Mouse (Mus musculus): Measurements from ENCODE around the gene Ache. TPM values are rescaled to one million over a fixed set of nuclear protein-coding genes. Genes with fewer than 3 reads are reported as not detected.
A peak's percentile ranks its signal among the peaks of the same experiment; 100 is the strongest.

The Ache gene
- polyA plus RNA-seq, 2 experiments = 12.4 to 20.5 TPM

- H3K27ac ChIP-seq = peak overlapping the region; percentile 84
- 93% methylated on average over 4 of the region's 4 CpGs for WGBS (ENCODE audit: insufficient replicate concordance)
- peak overlapping the region; percentile 99 for H3K9ac ChIP-seq (replicated peaks)
- TF ChIP-seq CTCF (IDR thresholded peaks at IDR 0.05; ENCODE audit: low read depth) = peak; percentile 10
- TF ChIP-seq EP300 (IDR thresholded peaks at IDR 0.05; ENCODE audit: low read depth) = no peak
- H3K4me1 ChIP-seq (replicated peaks; ENCODE audit: control insufficient read depth in 2 of 2, insufficient read depth in 2 of 2, low read length in 1 of 2) = peaks cover 22 to 33% of the 10 kb centered on the region in 2 experiments
- ATAC-seq (ENCODE audit: insufficient read depth) (no peak), DNase-seq (ENCODE audit: low read depth in 3 of 3, low spot score in 3 of 3) (no peak)
- peak overlapping the region; percentile 94 to 96; a peak in 2 of 4 replicates for H3K4me3 ChIP-seq (ENCODE audit: insufficient read depth in 1 of 2, low read depth in 2 of 2, low read length in 2 of 2)
- peaks cover 26% of the 10 kb centered on the region for H3K36me3 ChIP-seq (replicated peaks; ENCODE audit: control insufficient read depth, insufficient read depth, low read depth)
- no peaks in the 10 kb centered on the region for H3K27me3 ChIP-seq (ENCODE audit: control insufficient read depth, insufficient read depth, low read length)
- H3K9me3 ChIP-seq (ENCODE audit: control insufficient read depth, low read length) = no peaks in the 10 kb centered on the region
- H3K4me2 ChIP-seq (ENCODE audit: low read depth) = peak overlapping the region; percentile 86
Observed at GRCm38 (mm10) chr5:137308356-137308755, 21.0 kb downstream of the Ache start.

- DNase-seq (ENCODE audit: low read depth in 3 of 3, low spot score in 3 of 3) = no peak
- Histone ChIP-seq H3K27me3 (ENCODE audit: control insufficient read depth, insufficient read depth, low read length) (no peaks in the 10 kb centered on the region), H3K36me3 (replicated peaks; ENCODE audit: control insufficient read depth, insufficient read depth, low read depth) (peaks cover 4% of the 10 kb centered on the region; the same call in 1 of the 2 replicates), H3K4me3 (ENCODE audit: insufficient read depth in 1 of 2, low read depth in 2 of 2, low read length in 2 of 2) (peak overlapping the region; percentile 54 to 62), H3K9me3 (ENCODE audit: control insufficient read depth, low read length) (no peaks in the 10 kb centered on the region), H3K27ac (no peak overlapping the region), H3K4me1 (replicated peaks; ENCODE audit: control insufficient read depth in 2 of 2, insufficient read depth in 2 of 2, low read length in 1 of 2) (peaks cover 6 to 15% of the 10 kb centered on the region in 2 experiments), H3K4me2 (ENCODE audit: low read depth) (peak overlapping the region; percentile 80), H3K9ac (replicated peaks) (peak overlapping the region; percentile 67)
- peak; percentile 36 for ATAC-seq (ENCODE audit: insufficient read depth)
- WGBS (ENCODE audit: insufficient replicate concordance) = 4% methylated on average over 22 of the region's 22 CpGs
- TF ChIP-seq EP300 (IDR thresholded peaks at IDR 0.05; ENCODE audit: low read depth) = no peak
- TF ChIP-seq CTCF (IDR thresholded peaks at IDR 0.05; ENCODE audit: low read depth) = no peak
Observed at GRCm38 (mm10) chr5:137313466-137314192, 26.3 kb downstream of the Ache start.

GRCm38 (mm10) chr5:137314193-137315083 lies 27.1 kb downstream of the Ache start, which contains the start of gene Trip6:
Trip6 (minus strand) TSS chr5:137314404.
- H3K27ac ChIP-seq = no peak within 1 kb of the TSS
- DNase-seq (ENCODE audit: low read depth in 3 of 3, low spot score in 3 of 3) = peak in 1 of 3 experiments; percentile 55
- H3K4me3 ChIP-seq (ENCODE audit: insufficient read depth in 1 of 2, low read depth in 2 of 2, low read length in 2 of 2) = peak within 1 kb of the TSS; percentile 54 to 62
- ATAC-seq (ENCODE audit: insufficient read depth) = peak; percentile 52
- peak within 1 kb of the TSS; percentile 80 for H3K4me2 ChIP-seq (ENCODE audit: low read depth)
- H3K36me3 ChIP-seq (replicated peaks; ENCODE audit: control insufficient read depth, insufficient read depth, low read depth) = peaks cover under 1% of the 10 kb centered on the region; the same call in 1 of the 2 replicates
- peaks cover 6 to 15% of the 10 kb centered on the region in 2 experiments for H3K4me1 ChIP-seq (replicated peaks; ENCODE audit: control insufficient read depth in 2 of 2, insufficient read depth in 2 of 2, low read length in 1 of 2)
- H3K27me3 ChIP-seq (ENCODE audit: control insufficient read depth, insufficient read depth, low read length) = no peaks in the 10 kb centered on the region
- WGBS (ENCODE audit: insufficient replicate concordance) = 31% methylated on average over 30 of the region's 30 CpGs
- peak within 1 kb of the TSS; percentile 67 for H3K9ac ChIP-seq (replicated peaks)
- TF ChIP-seq CTCF (IDR thresholded peaks at IDR 0.05; ENCODE audit: low read depth) (0 out of 2 replicates have a peak, but pooled peaks have one; percentile 12), EP300 (IDR thresholded peaks at IDR 0.05; ENCODE audit: low read depth) (no peak)
- no peaks in the 10 kb centered on the region for H3K9me3 ChIP-seq (ENCODE audit: control insufficient read depth, low read length)

- TF ChIP-seq CTCF (IDR thresholded peaks at IDR 0.05; ENCODE audit: low read depth) (peak; percentile 80), EP300 (IDR thresholded peaks at IDR 0.05; ENCODE audit: low read depth) (no peak)
- no peak for DNase-seq (ENCODE audit: low read depth in 3 of 3, low spot score in 3 of 3)
- H3K9me3 ChIP-seq (ENCODE audit: control insufficient read depth, low read length) = no peaks in the 10 kb centered on the region
Observed at GRCm38 (mm10) chr5:137315084-137315903, 28.0 kb downstream of the Ache start.

More at GRCm38 (mm10) chr5:137315084-137315903, 28.0 kb downstream of the Ache start:
- H3K4me2 ChIP-seq (ENCODE audit: low read depth) = no peak overlapping the region
- H3K4me1 ChIP-seq (replicated peaks; ENCODE audit: control insufficient read depth in 2 of 2, insufficient read depth in 2 of 2, low read length in 1 of 2) = peaks cover 6 to 15% of the 10 kb centered on the region in 2 experiments
- H3K9ac ChIP-seq (replicated peaks) = no peak overlapping the region
- H3K4me3 ChIP-seq (ENCODE audit: insufficient read depth in 1 of 2, low read depth in 2 of 2, low read length in 2 of 2) = no peak overlapping the region
- 48% methylated on average over 30 of the region's 30 CpGs for WGBS (ENCODE audit: insufficient replicate concordance)
- peak; percentile 37; the same call in 1 of the 2 replicates for ATAC-seq (ENCODE audit: insufficient read depth)
- no peak overlapping the region for H3K27ac ChIP-seq
- H3K36me3 ChIP-seq (replicated peaks; ENCODE audit: control insufficient read depth, insufficient read depth, low read depth) = no peaks in the 10 kb centered on the region
- H3K27me3 ChIP-seq (ENCODE audit: control insufficient read depth, insufficient read depth, low read length) = no peaks in the 10 kb centered on the region

Measured in liver, embryonic 14.5 days (tissue).